Mouse (Mus musculus) heart, embryonic 12.5 days (tissue): ENCODE results near the gene Ccl3. TPM values are rescaled to one million over a fixed set of nuclear protein-coding genes. Genes with fewer than 3 reads are reported as not detected.

Experiments used
- ATAC-seq: fragments of 200-750 bp; cut with Nextera tagmentation; 2 replicates; pipeline ENCODE4 v1.8.0; 2017; ENCODE audit warnings: moderate TSS enrichment, moderate library complexity; ENCODE audit not compliant: insufficient number of reproducible peaks, low FRiP score
- H3K27ac ChIP-seq: fragments of 300-500 bp; sonication (generic); 2 replicates; pipeline ENCODE4 v1.5.1; 2016; ENCODE audit warnings: mild to moderate bottlenecking, moderate library complexity; ENCODE audit not compliant: poor library complexity, severe bottlenecking
- H3K27me3 ChIP-seq: fragments of 300-500 bp; sonication (generic); replicated peaks from 2 replicates; pipeline ENCODE4 v1.6.1; 2016; ENCODE audit warnings: mild to moderate bottlenecking, moderate library complexity
- H3K36me3 ChIP-seq: fragments of 300-500 bp; sonication (generic); 2 replicates; pipeline ENCODE4 v1.6.1; 2016; ENCODE audit warnings: mild to moderate bottlenecking, moderate library complexity
- H3K4me1 ChIP-seq: fragments of 300-500 bp; sonication (generic); replicated peaks from 2 replicates; pipeline ENCODE4 v1.6.1; 2016; ENCODE audit warnings: mild to moderate bottlenecking
- H3K4me2 ChIP-seq: fragments of 300-500 bp; sonication (generic); 2 replicates; pipeline ENCODE4 v1.6.1; 2016; ENCODE audit warnings: mild to moderate bottlenecking, moderate library complexity
- H3K4me3 ChIP-seq: fragments of 300-500 bp; sonication (generic); 2 replicates; pipeline ENCODE4 v1.5.1; 2016; ENCODE audit warnings: mild to moderate bottlenecking
- H3K9ac ChIP-seq: fragments of 300-500 bp; sonication (generic); 2 replicates; pipeline ENCODE4 v1.6.1; 2016; ENCODE audit warnings: mild to moderate bottlenecking, moderate library complexity
- H3K9me3 ChIP-seq: fragments of 300-500 bp; sonication (generic); replicated peaks from 2 replicates; pipeline ENCODE4 v1.6.1; 2016; ENCODE audit warnings: mild to moderate bottlenecking, moderate library complexity
- WGBS: fragments of 180-500 bp; shearing (Covaris S2); methylation state at CpG from one replicate; pipeline ENCODE4 v1.1.7; 2016; 5-methylcytosine and 5-hydroxymethylcytosine counted together
- polyA plus RNA-seq: library from polyadenylated mRNA; unstranded; fragments of >200 nt; fragmentation: Nextera tagmentation; extraction: Ambion mirVana; gene quantifications from 2 replicates; pipeline ENCODE4 v1.2.1, GENCODE M21; 2016

Gene Ccl3
- polyA plus RNA-seq, 1 experiment from 2014 or later: 0.23 TPM

GRCm38 (mm10) chr11:83623586-83623985 lies 25.6 kb downstream of the Ccl3 start:
- Histone ChIP-seq H3K27ac (no peak overlapping the region), H3K36me3 (no peaks in the 10 kb centered on the region), H3K4me3 (no peak overlapping the region), H3K4me1 (no peaks in the 10 kb centered on the region), H3K9me3 (no peaks in the 10 kb centered on the region), H3K4me2 (no peak overlapping the region), H3K9ac (no peak overlapping the region), H3K27me3 (no peaks in the 10 kb centered on the region)
- no peak for ATAC-seq
- WGBS: 82% methylated on average over 3 of the region's 3 CpGs

GRCm38 (mm10) chr11:83619037-83619436 lies 30.1 kb downstream of the Ccl3 start:
- ATAC-seq: no peak
- Histone ChIP-seq H3K4me3 (no peak overlapping the region), H3K9ac (no peak overlapping the region), H3K27ac (no peak overlapping the region), H3K4me1 (no peaks in the 10 kb centered on the region), H3K36me3 (no peaks in the 10 kb centered on the region), H3K27me3 (no peaks in the 10 kb centered on the region), H3K4me2 (no peak overlapping the region), H3K9me3 (no peaks in the 10 kb centered on the region)
- 91% methylated on average over 1 of the region's 1 CpGs for WGBS

GRCm38 (mm10) chr11:83618238-83618637 lies 30.9 kb downstream of the Ccl3 start:
- WGBS: 75% methylated on average over 5 of the region's 5 CpGs
- no peak overlapping the region for H3K27ac ChIP-seq
- no peaks in the 10 kb centered on the region for H3K9me3 ChIP-seq
- no peak overlapping the region for H3K4me3 ChIP-seq
- H3K36me3 ChIP-seq: no peaks in the 10 kb centered on the region
- H3K4me2 ChIP-seq: no peak overlapping the region
- H3K27me3 ChIP-seq: no peaks in the 10 kb centered on the region
- H3K9ac ChIP-seq: no peak overlapping the region
- ATAC-seq: no peak
- H3K4me1 ChIP-seq: no peaks in the 10 kb centered on the region

GRCm38 (mm10) chr11:83616586-83616985 lies 32.6 kb downstream of the Ccl3 start:
- Histone ChIP-seq H3K9ac (no peak overlapping the region), H3K27me3 (no peaks in the 10 kb centered on the region), H3K4me1 (no peaks in the 10 kb centered on the region), H3K4me2 (no peak overlapping the region), H3K4me3 (no peak overlapping the region), H3K27ac (no peak overlapping the region), H3K36me3 (no peaks in the 10 kb centered on the region), H3K9me3 (no peaks in the 10 kb centered on the region)
- WGBS: 78% methylated on average over 1 of the region's 1 CpGs
- ATAC-seq: no peak

- 51% methylated on average over 2 of the region's 2 CpGs for WGBS
Measured at GRCm38 (mm10) chr11:83610900-83611299, 38.3 kb downstream of the Ccl3 start.

GRCm38 (mm10) chr11:83606396-83606795 lies 42.8 kb downstream of the Ccl3 start:
- no peaks in the 10 kb centered on the region for H3K4me1 ChIP-seq
- H3K4me2 ChIP-seq: no peak overlapping the region
- 43% methylated on average over 1 of the region's 1 CpGs for WGBS
- no peak overlapping the region for H3K27ac ChIP-seq
- no peak overlapping the region for H3K4me3 ChIP-seq
- H3K9me3 ChIP-seq: no peaks in the 10 kb centered on the region
- no peaks in the 10 kb centered on the region for H3K36me3 ChIP-seq
- no peaks in the 10 kb centered on the region for H3K27me3 ChIP-seq
- ATAC-seq: no peak
- no peak overlapping the region for H3K9ac ChIP-seq

More at GRCm38 (mm10) chr11:83610900-83611299, 38.3 kb downstream of the Ccl3 start:
- no peak for ATAC-seq
- Histone ChIP-seq H3K27ac (no peak overlapping the region), H3K36me3 (no peaks in the 10 kb centered on the region), H3K9ac (no peak overlapping the region), H3K9me3 (no peaks in the 10 kb centered on the region), H3K4me2 (no peak overlapping the region), H3K27me3 (no peaks in the 10 kb centered on the region), H3K4me3 (no peak overlapping the region), H3K4me1 (no peaks in the 10 kb centered on the region)

GRCm38 (mm10) chr11:83605535-83605934 lies 43.6 kb downstream of the Ccl3 start:
- H3K4me2 ChIP-seq: no peak overlapping the region
- no peak overlapping the region for H3K4me3 ChIP-seq
- no peak overlapping the region for H3K9ac ChIP-seq
- WGBS: 85% methylated on average over 3 of the region's 3 CpGs
- no peak for ATAC-seq
- H3K36me3 ChIP-seq: no peaks in the 10 kb centered on the region
- H3K27ac ChIP-seq: no peak overlapping the region
- no peaks in the 10 kb centered on the region for H3K4me1 ChIP-seq
- H3K9me3 ChIP-seq: no peaks in the 10 kb centered on the region
- no peaks in the 10 kb centered on the region for H3K27me3 ChIP-seq

- WGBS: 79% methylated on average over 4 of the region's 4 CpGs
- Histone ChIP-seq H3K4me1 (no peaks in the 10 kb centered on the region), H3K4me3 (no peak overlapping the region), H3K27ac (no peak overlapping the region), H3K4me2 (no peak overlapping the region), H3K27me3 (no peaks in the 10 kb centered on the region), H3K9me3 (no peaks in the 10 kb centered on the region), H3K9ac (no peak overlapping the region), H3K36me3 (no peaks in the 10 kb centered on the region)
- ATAC-seq: no peak
Measured at GRCm38 (mm10) chr11:83604698-83605097, 44.5 kb downstream of the Ccl3 start.

GRCm38 (mm10) chr11:83603399-83603798 lies 45.8 kb downstream of the Ccl3 start:
- H3K9me3 ChIP-seq: no peaks in the 10 kb centered on the region
- no peak overlapping the region for H3K4me2 ChIP-seq
- no peak for ATAC-seq
- WGBS: 87% methylated on average over 3 of the region's 3 CpGs
- no peaks in the 10 kb centered on the region for H3K27me3 ChIP-seq
- H3K4me3 ChIP-seq: no peak overlapping the region
- H3K4me1 ChIP-seq: no peaks in the 10 kb centered on the region
- H3K27ac ChIP-seq: no peak overlapping the region
- H3K36me3 ChIP-seq: no peaks in the 10 kb centered on the region
- H3K9ac ChIP-seq: no peak overlapping the region

GRCm38 (mm10) chr11:83600576-83600975 lies 48.6 kb downstream of the Ccl3 start:
- H3K4me1 ChIP-seq: no peaks in the 10 kb centered on the region
- H3K27ac ChIP-seq: no peak overlapping the region
- ATAC-seq: no peak
- 74% methylated on average over 2 of the region's 2 CpGs for whole genome bisulfite sequencing
- H3K9ac ChIP-seq: no peak overlapping the region
- H3K36me3 ChIP-seq: no peaks in the 10 kb centered on the region
- no peak overlapping the region for H3K4me2 ChIP-seq
- no peaks in the 10 kb centered on the region for H3K9me3 ChIP-seq
- no peaks in the 10 kb centered on the region for H3K27me3 ChIP-seq
- no peak overlapping the region for H3K4me3 ChIP-seq

GRCm38 (mm10) chr11:83598991-83599390 lies 50.2 kb downstream of the Ccl3 start:
- H3K4me1 ChIP-seq: no peaks in the 10 kb centered on the region
- H3K4me2 ChIP-seq: no peak overlapping the region

GRCm38 (mm10) chr11:83598207-83598837 lies 50.8 kb downstream of the Ccl3 start:
- no peak overlapping the region for H3K4me3 ChIP-seq
- no peak for ATAC-seq
- H3K9me3 ChIP-seq: no peaks in the 10 kb centered on the region
- no peaks in the 10 kb centered on the region for H3K36me3 ChIP-seq
- 80% methylated on average over 3 of the region's 3 CpGs for WGBS
- H3K27me3 ChIP-seq: no peaks in the 10 kb centered on the region
- H3K27ac ChIP-seq: no peak overlapping the region
- no peak overlapping the region for H3K4me2 ChIP-seq
- H3K4me1 ChIP-seq: no peaks in the 10 kb centered on the region
- H3K9ac ChIP-seq: no peak overlapping the region

More at GRCm38 (mm10) chr11:83598991-83599390, 50.2 kb downstream of the Ccl3 start:
- H3K9ac ChIP-seq: no peak overlapping the region
- 61% methylated on average over 3 of the region's 3 CpGs for WGBS
- no peak overlapping the region for H3K27ac ChIP-seq
- H3K27me3 ChIP-seq: no peaks in the 10 kb centered on the region
- H3K4me3 ChIP-seq: no peak overlapping the region
- no peak for ATAC-seq
- H3K9me3 ChIP-seq: no peaks in the 10 kb centered on the region
- H3K36me3 ChIP-seq: no peaks in the 10 kb centered on the region
